Mouse (Mus musculus): ENCODE measurements around the gene Gdf15. TPM values are rescaled to one million over a fixed set of nuclear protein-coding genes. Genes with fewer than 3 reads are reported as not detected.
"Not testable (repeated sequence)": the region's sequence is repeated elsewhere in the genome, so short reads cannot be mapped to it uniquely, and the experiment has no call there.

Gene Gdf15
- polyA plus RNA-seq, 1 experiment from 2014 or later: 0.10 TPM

- Histone ChIP-seq H3K9ac (ENCODE audit: low read length) (peak overlapping the region; percentile 70), H3K36me3 (ENCODE audit: control insufficient read depth, insufficient read depth, low read length) (0 out of 2 replicates have a peak, but pooled peaks cover 3% of the 10 kb centered on the region), H3K4me3 (ENCODE audit: low read depth, low read length) (peak overlapping the region; percentile 58), H3K27ac (ENCODE audit: low read depth, low read length) (peak overlapping the region; percentile 20; the same call in 1 of the 2 replicates), H3K4me1 (ENCODE audit: control insufficient read depth, insufficient read depth, low read length) (peaks cover 36% of the 10 kb centered on the region), H3K4me2 (peak overlapping the region; percentile 98), H3K27me3 (ENCODE audit: control insufficient read depth, insufficient read depth, low read length) (peaks cover 6% of the 10 kb centered on the region; the same call in 1 of the 2 replicates), H3K9me3 (ENCODE audit: control insufficient read depth, low read length) (no peaks in the 10 kb centered on the region)
- DNase-seq (ENCODE audit: low spot score, missing footprints): peak; percentile 89
- WGBS: 11% methylated on average over 82 of the region's 82 CpGs
- peak; percentile 14 for ATAC-seq (ENCODE audit: low FRiP score)
Measured at GRCm38 (mm10) chr8:70594621-70595564, 37.4 kb downstream of the Gdf15 start.

GRCm38 (mm10) chr8:70593961-70594609 lies 38.2 kb downstream of the Gdf15 start, which contains the start of gene Isyna1:
Gene Isyna1 (plus strand): TSS chr8:70594373.
- H3K27ac ChIP-seq (ENCODE audit: low read depth, low read length): peak within 1 kb of the TSS; percentile 20; the same call in 1 of the 2 replicates
- peak within 1 kb of the TSS; percentile 58 for H3K4me3 ChIP-seq (ENCODE audit: low read depth, low read length)
- H3K27me3 ChIP-seq (ENCODE audit: control insufficient read depth, insufficient read depth, low read length): peaks cover 6% of the 10 kb centered on the region; the same call in 1 of the 2 replicates
- H3K9ac ChIP-seq (ENCODE audit: low read length): peak within 1 kb of the TSS; percentile 70
- peak; percentile 79 for ATAC-seq (ENCODE audit: low FRiP score)
- no peaks in the 10 kb centered on the region for H3K9me3 ChIP-seq (ENCODE audit: control insufficient read depth, low read length)
- peak; percentile 99 for DNase-seq (ENCODE audit: low spot score, missing footprints)
- WGBS: under 1% methylated on average over 39 of the region's 40 CpGs
- 0 out of 2 replicates have a peak, but pooled peaks cover 3% of the 10 kb centered on the region for H3K36me3 ChIP-seq (ENCODE audit: control insufficient read depth, insufficient read depth, low read length)
- H3K4me1 ChIP-seq (ENCODE audit: control insufficient read depth, insufficient read depth, low read length): peaks cover 28% of the 10 kb centered on the region
- H3K4me2 ChIP-seq: peak within 1 kb of the TSS; percentile 98

GRCm38 (mm10) chr8:70593173-70593572 lies 39.1 kb downstream of the Gdf15 start:
- DNase-seq (ENCODE audit: low spot score, missing footprints) (peak; percentile 83), ATAC-seq (ENCODE audit: low FRiP score) (no peak)
- 0 out of 2 replicates have a peak, but pooled peaks cover 3% of the 10 kb centered on the region for H3K36me3 ChIP-seq (ENCODE audit: control insufficient read depth, insufficient read depth, low read length)
- 50% methylated on average over 8 of the region's 8 CpGs for WGBS
- no peak overlapping the region for H3K27ac ChIP-seq (ENCODE audit: low read depth, low read length)
- no peak overlapping the region for H3K4me2 ChIP-seq
- peaks cover 19% of the 10 kb centered on the region for H3K4me1 ChIP-seq (ENCODE audit: control insufficient read depth, insufficient read depth, low read length)
- H3K9ac ChIP-seq (ENCODE audit: low read length): peak overlapping the region; percentile 25; the same call in 1 of the 2 replicates
- no peak overlapping the region for H3K4me3 ChIP-seq (ENCODE audit: low read depth, low read length)
- H3K27me3 ChIP-seq (ENCODE audit: control insufficient read depth, insufficient read depth, low read length): peaks cover 6% of the 10 kb centered on the region; the same call in 1 of the 2 replicates
- H3K9me3 ChIP-seq (ENCODE audit: control insufficient read depth, low read length): no peaks in the 10 kb centered on the region

- Histone ChIP-seq H3K9ac (ENCODE audit: low read length) (no peak overlapping the region), H3K4me3 (ENCODE audit: low read depth, low read length) (no peak overlapping the region), H3K27ac (ENCODE audit: low read depth, low read length) (no peak overlapping the region), H3K27me3 (ENCODE audit: control insufficient read depth, insufficient read depth, low read length) (peaks cover 3% of the 10 kb centered on the region; the same call in 1 of the 2 replicates), H3K36me3 (ENCODE audit: control insufficient read depth, insufficient read depth, low read length) (0 out of 2 replicates have a peak, but pooled peaks cover 3% of the 10 kb centered on the region), H3K4me2 (no peak overlapping the region), H3K4me1 (ENCODE audit: control insufficient read depth, insufficient read depth, low read length) (peaks cover 11% of the 10 kb centered on the region), H3K9me3 (ENCODE audit: control insufficient read depth, low read length) (no peaks in the 10 kb centered on the region)
- 89% methylated on average over 12 of the region's 12 CpGs for WGBS
- no peak for ATAC-seq (ENCODE audit: low FRiP score)
- DNase-seq (ENCODE audit: low spot score, missing footprints): no peak
Measured at GRCm38 (mm10) chr8:70591569-70591968, 40.7 kb downstream of the Gdf15 start.

GRCm38 (mm10) chr8:70587955-70588354 lies 44.3 kb downstream of the Gdf15 start:
- not testable (repeated sequence) for H3K9me3 ChIP-seq (ENCODE audit: control insufficient read depth, low read length); H3K9ac ChIP-seq (ENCODE audit: low read length); H3K4me3 ChIP-seq (ENCODE audit: low read depth, low read length); H3K27ac ChIP-seq (ENCODE audit: low read depth, low read length); H3K4me2 ChIP-seq; H3K27me3 ChIP-seq (ENCODE audit: control insufficient read depth, insufficient read depth, low read length); DNase-seq (ENCODE audit: low spot score, missing footprints); H3K36me3 ChIP-seq (ENCODE audit: control insufficient read depth, insufficient read depth, low read length); ATAC-seq (ENCODE audit: low FRiP score); H3K4me1 ChIP-seq (ENCODE audit: control insufficient read depth, insufficient read depth, low read length)
- 93% methylated on average over 4 of the region's 4 CpGs for WGBS

GRCm38 (mm10) chr8:70585258-70585652 lies 47.0 kb downstream of the Gdf15 start:
- no peaks in the 10 kb centered on the region for H3K4me1 ChIP-seq (ENCODE audit: control insufficient read depth, insufficient read depth, low read length)
- DNase-seq (ENCODE audit: low spot score, missing footprints): peak; percentile 91
- no peak overlapping the region for H3K4me2 ChIP-seq
- no peaks in the 10 kb centered on the region for H3K9me3 ChIP-seq (ENCODE audit: control insufficient read depth, low read length)
- WGBS: 41% methylated on average over 7 of the region's 7 CpGs
- no peaks in the 10 kb centered on the region for H3K27me3 ChIP-seq (ENCODE audit: control insufficient read depth, insufficient read depth, low read length)
- no peak overlapping the region for H3K27ac ChIP-seq (ENCODE audit: low read depth, low read length)
- H3K4me3 ChIP-seq (ENCODE audit: low read depth, low read length): no peak overlapping the region
- H3K9ac ChIP-seq (ENCODE audit: low read length): no peak overlapping the region
- ATAC-seq (ENCODE audit: low FRiP score): peak; percentile 75
- H3K36me3 ChIP-seq (ENCODE audit: control insufficient read depth, insufficient read depth, low read length): peaks cover 14% of the 10 kb centered on the region

GRCm38 (mm10) chr8:70584606-70585257 lies 47.5 kb downstream of the Gdf15 start:
- no peaks in the 10 kb centered on the region for H3K27me3 ChIP-seq (ENCODE audit: control insufficient read depth, insufficient read depth, low read length)
- H3K9me3 ChIP-seq (ENCODE audit: control insufficient read depth, low read length): no peaks in the 10 kb centered on the region
- ATAC-seq (ENCODE audit: low FRiP score): peak; percentile 61
- no peak overlapping the region for H3K4me2 ChIP-seq
- H3K27ac ChIP-seq (ENCODE audit: low read depth, low read length): no peak overlapping the region
- H3K9ac ChIP-seq (ENCODE audit: low read length): no peak overlapping the region
- WGBS: 89% methylated on average over 9 of the region's 9 CpGs
- no peak for DNase-seq (ENCODE audit: low spot score, missing footprints)
- H3K4me1 ChIP-seq (ENCODE audit: control insufficient read depth, insufficient read depth, low read length): no peaks in the 10 kb centered on the region
- H3K36me3 ChIP-seq (ENCODE audit: control insufficient read depth, insufficient read depth, low read length): peaks cover 14% of the 10 kb centered on the region
- no peak overlapping the region for H3K4me3 ChIP-seq (ENCODE audit: low read depth, low read length)

GRCm38 (mm10) chr8:70583476-70584387 lies 48.5 kb downstream of the Gdf15 start:
- H3K36me3 ChIP-seq (ENCODE audit: control insufficient read depth, insufficient read depth, low read length): peaks cover 15% of the 10 kb centered on the region
- no peak overlapping the region for H3K27ac ChIP-seq (ENCODE audit: low read depth, low read length)
- peak; percentile 8 for DNase-seq (ENCODE audit: low spot score, missing footprints)
- no peak overlapping the region for H3K9ac ChIP-seq (ENCODE audit: low read length)
- no peak for ATAC-seq (ENCODE audit: low FRiP score)
- no peaks in the 10 kb centered on the region for H3K9me3 ChIP-seq (ENCODE audit: control insufficient read depth, low read length)
- no peak overlapping the region for H3K4me2 ChIP-seq
- 95% methylated on average over 18 of the region's 18 CpGs for WGBS
- H3K4me3 ChIP-seq (ENCODE audit: low read depth, low read length): no peak overlapping the region
- H3K4me1 ChIP-seq (ENCODE audit: control insufficient read depth, insufficient read depth, low read length): no peaks in the 10 kb centered on the region
- H3K27me3 ChIP-seq (ENCODE audit: control insufficient read depth, insufficient read depth, low read length): no peaks in the 10 kb centered on the region

Data from midbrain, embryonic 11.5 days (tissue).